Mouse (Mus musculus): ENCODE data around the gene Psmb6.

DNA sequence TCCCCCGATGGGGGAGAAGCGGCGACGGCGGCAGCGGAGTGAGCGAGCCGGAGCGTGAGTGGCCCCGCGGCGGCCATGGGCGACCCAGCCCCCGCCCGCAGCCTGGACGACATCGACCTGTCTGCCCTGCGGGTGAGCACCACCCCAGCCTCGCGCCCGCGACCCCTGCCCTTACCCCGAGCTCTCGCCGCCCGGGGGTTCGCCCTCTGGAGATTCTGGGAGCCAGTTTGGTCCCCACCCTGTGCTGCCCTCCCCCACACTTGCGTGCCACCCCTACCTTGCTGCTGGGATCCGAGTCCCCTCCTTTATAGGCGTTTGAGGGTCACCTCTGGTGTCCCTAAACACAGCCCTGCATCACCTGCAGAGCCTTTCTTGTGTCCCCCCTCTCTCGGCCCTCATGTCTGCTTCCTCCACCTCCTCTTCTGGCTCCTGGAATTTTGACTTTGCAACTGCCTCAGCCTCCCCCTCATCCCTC is 37.9 kb downstream of the Psmb6 start:
- no peak for TF ChIP-seq CTCF (conservative IDR thresholded peaks at IDR 0.05; ENCODE audit: insufficient read depth, insufficient read length, low read depth, low read length)
- no peak for TF ChIP-seq POLR2A (IDR thresholded peaks at IDR 0.05; ENCODE audit: low read depth, low read length)
